Mouse (Mus musculus): ENCODE measurements around the gene Zbtb43. TPM values are rescaled to one million over a fixed set of nuclear protein-coding genes. Genes with fewer than 3 reads are reported as not detected.
A peak's percentile ranks its signal among the peaks of the same experiment; 100 is the strongest.

Gene Zbtb43
- polyA plus RNA-seq, 1 experiment, result 23.4 TPM

GRCm38 (mm10) chr2:33495654-33496053 lies 27.3 kb upstream of the Zbtb43 start:
- no peaks in the 10 kb centered on the region for H3K4me1 ChIP-seq (ENCODE audit: control insufficient read depth, insufficient read depth, low read length)
- H3K4me3 ChIP-seq (ENCODE audit: low read depth, low read length), result no peak overlapping the region
- H3K27ac ChIP-seq (ENCODE audit: insufficient read depth, low read length), result no peak overlapping the region
- H3K27me3 ChIP-seq (ENCODE audit: control insufficient read depth, insufficient read depth, low read length, poor library complexity, severe bottlenecking), result no peaks in the 10 kb centered on the region
- no peaks in the 10 kb centered on the region for H3K36me3 ChIP-seq (ENCODE audit: control insufficient read depth, insufficient read depth, low read length, poor library complexity, severe bottlenecking)
- H3K9me3 ChIP-seq (replicated peaks; ENCODE audit: control insufficient read depth, insufficient read depth, low read length, poor library complexity, severe bottlenecking), result no peaks in the 10 kb centered on the region
- TF ChIP-seq POLR2A (IDR thresholded peaks at IDR 0.05; ENCODE audit: insufficient read depth, low read length), result no peak
- peak; percentile 86 for TF ChIP-seq CTCF (IDR thresholded peaks at IDR 0.05; ENCODE audit: low read depth, low read length)
- no peak overlapping the region for H3K9ac ChIP-seq (ENCODE audit: low read depth, poor library complexity, severe bottlenecking)

- Histone ChIP-seq H3K9ac (ENCODE audit: low read depth, poor library complexity, severe bottlenecking) (no peak overlapping the region), H3K9me3 (replicated peaks; ENCODE audit: control insufficient read depth, insufficient read depth, low read length, poor library complexity, severe bottlenecking) (no peaks in the 10 kb centered on the region), H3K4me3 (ENCODE audit: low read depth, low read length) (no peak overlapping the region), H3K4me1 (ENCODE audit: control insufficient read depth, insufficient read depth, low read length) (no peaks in the 10 kb centered on the region), H3K36me3 (ENCODE audit: control insufficient read depth, insufficient read depth, low read length, poor library complexity, severe bottlenecking) (no peaks in the 10 kb centered on the region), H3K27ac (ENCODE audit: insufficient read depth, low read length) (no peak overlapping the region), H3K27me3 (ENCODE audit: control insufficient read depth, insufficient read depth, low read length, poor library complexity, severe bottlenecking) (no peaks in the 10 kb centered on the region)
- no peak for TF ChIP-seq POLR2A (IDR thresholded peaks at IDR 0.05; ENCODE audit: insufficient read depth, low read length)
- TF ChIP-seq EP300 (IDR thresholded peaks at IDR 0.05; ENCODE audit: insufficient read depth, low read depth, low read length), result no peak
- TF ChIP-seq CTCF (IDR thresholded peaks at IDR 0.05; ENCODE audit: low read depth, low read length), result no peak
Observed at GRCm38 (mm10) chr2:33492041-33492440, 23.7 kb upstream of the Zbtb43 start.

GRCm38 (mm10) chr2:33489565-33489964 lies 21.2 kb upstream of the Zbtb43 start:
- H3K36me3 ChIP-seq (ENCODE audit: control insufficient read depth, insufficient read depth, low read length, poor library complexity, severe bottlenecking), result no peaks in the 10 kb centered on the region
- no peaks in the 10 kb centered on the region for H3K27me3 ChIP-seq (ENCODE audit: control insufficient read depth, insufficient read depth, low read length, poor library complexity, severe bottlenecking)
- no peak overlapping the region for H3K27ac ChIP-seq (ENCODE audit: insufficient read depth, low read length)
- H3K9me3 ChIP-seq (replicated peaks; ENCODE audit: control insufficient read depth, insufficient read depth, low read length, poor library complexity, severe bottlenecking), result no peaks in the 10 kb centered on the region
- no peak overlapping the region for H3K9ac ChIP-seq (ENCODE audit: low read depth, poor library complexity, severe bottlenecking)
- TF ChIP-seq POLR2A (IDR thresholded peaks at IDR 0.05; ENCODE audit: insufficient read depth, low read length) (no peak), CTCF (IDR thresholded peaks at IDR 0.05; ENCODE audit: low read depth, low read length) (peak; percentile 91)
- no peaks in the 10 kb centered on the region for H3K4me1 ChIP-seq (ENCODE audit: control insufficient read depth, insufficient read depth, low read length)
- H3K4me3 ChIP-seq (ENCODE audit: low read depth, low read length), result no peak overlapping the region

GRCm38 (mm10) chr2:33487332-33487731 lies 19.0 kb upstream of the Zbtb43 start:
- H3K4me3 ChIP-seq (ENCODE audit: low read depth, low read length), result no peak overlapping the region
- TF ChIP-seq EP300 (IDR thresholded peaks at IDR 0.05; ENCODE audit: insufficient read depth, low read depth, low read length), result no peak
- TF ChIP-seq POLR2A (IDR thresholded peaks at IDR 0.05; ENCODE audit: insufficient read depth, low read length), result no peak
- no peak for TF ChIP-seq CTCF (IDR thresholded peaks at IDR 0.05; ENCODE audit: low read depth, low read length)
- no peaks in the 10 kb centered on the region for H3K27me3 ChIP-seq (ENCODE audit: control insufficient read depth, insufficient read depth, low read length, poor library complexity, severe bottlenecking)
- H3K27ac ChIP-seq (ENCODE audit: insufficient read depth, low read length), result no peak overlapping the region
- H3K4me1 ChIP-seq (ENCODE audit: control insufficient read depth, insufficient read depth, low read length), result no peaks in the 10 kb centered on the region
- no peaks in the 10 kb centered on the region for H3K36me3 ChIP-seq (ENCODE audit: control insufficient read depth, insufficient read depth, low read length, poor library complexity, severe bottlenecking)
- H3K9ac ChIP-seq (ENCODE audit: low read depth, poor library complexity, severe bottlenecking), result no peak overlapping the region
- no peaks in the 10 kb centered on the region for H3K9me3 ChIP-seq (replicated peaks; ENCODE audit: control insufficient read depth, insufficient read depth, low read length, poor library complexity, severe bottlenecking)

DNA sequence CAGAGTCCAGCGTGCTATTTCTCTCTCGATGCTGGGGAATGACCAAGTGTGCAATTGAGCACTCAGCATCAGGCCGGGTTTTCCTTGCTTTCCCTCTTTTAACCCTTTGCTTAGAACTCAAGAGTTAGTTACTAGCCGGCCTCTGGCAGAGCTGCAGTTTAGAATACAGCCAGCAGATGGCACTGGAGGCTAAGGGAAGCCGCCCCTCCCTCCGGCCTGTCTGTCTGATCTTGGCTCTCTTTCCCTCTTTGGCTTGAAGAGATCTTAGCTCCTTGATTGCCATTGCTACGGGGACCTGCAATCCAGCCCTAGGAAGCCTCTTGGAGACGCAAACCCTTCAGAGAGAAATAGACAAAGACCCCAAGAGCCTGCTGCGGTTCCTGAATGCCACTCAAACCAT lies 18.5 kb upstream of the Zbtb43 start:
- no peak overlapping the region for H3K9ac ChIP-seq (ENCODE audit: low read depth, poor library complexity, severe bottlenecking)
- H3K27me3 ChIP-seq (ENCODE audit: control insufficient read depth, insufficient read depth, low read length, poor library complexity, severe bottlenecking), result no peaks in the 10 kb centered on the region
- no peak overlapping the region for H3K27ac ChIP-seq (ENCODE audit: insufficient read depth, low read length)
- H3K4me3 ChIP-seq (ENCODE audit: low read depth, low read length), result no peak overlapping the region
- H3K4me1 ChIP-seq (ENCODE audit: control insufficient read depth, insufficient read depth, low read length), result peaks cover 1% of the 10 kb centered on the region
- no peaks in the 10 kb centered on the region for H3K36me3 ChIP-seq (ENCODE audit: control insufficient read depth, insufficient read depth, low read length, poor library complexity, severe bottlenecking)
- TF ChIP-seq CTCF (IDR thresholded peaks at IDR 0.05; ENCODE audit: low read depth, low read length), result peak; percentile 92
- TF ChIP-seq POLR2A (IDR thresholded peaks at IDR 0.05; ENCODE audit: insufficient read depth, low read length), result no peak
- H3K9me3 ChIP-seq (replicated peaks; ENCODE audit: control insufficient read depth, insufficient read depth, low read length, poor library complexity, severe bottlenecking), result no peaks in the 10 kb centered on the region

- H3K36me3 ChIP-seq (ENCODE audit: control insufficient read depth, insufficient read depth, low read length, poor library complexity, severe bottlenecking), result no peaks in the 10 kb centered on the region
- H3K9ac ChIP-seq (ENCODE audit: low read depth, poor library complexity, severe bottlenecking), result no peak overlapping the region
- no peaks in the 10 kb centered on the region for H3K9me3 ChIP-seq (replicated peaks; ENCODE audit: control insufficient read depth, insufficient read depth, low read length, poor library complexity, severe bottlenecking)
- peaks cover 9% of the 10 kb centered on the region for H3K4me1 ChIP-seq (ENCODE audit: control insufficient read depth, insufficient read depth, low read length)
- TF ChIP-seq POLR2A (IDR thresholded peaks at IDR 0.05; ENCODE audit: insufficient read depth, low read length) (no peak), CTCF (IDR thresholded peaks at IDR 0.05; ENCODE audit: low read depth, low read length) (no peak), EP300 (IDR thresholded peaks at IDR 0.05; ENCODE audit: insufficient read depth, low read depth, low read length) (no peak)
- H3K27ac ChIP-seq (ENCODE audit: insufficient read depth, low read length), result no peak overlapping the region; the same call in 1 of the 2 replicates
- H3K4me3 ChIP-seq (ENCODE audit: low read depth, low read length), result no peak overlapping the region
- no peaks in the 10 kb centered on the region for H3K27me3 ChIP-seq (ENCODE audit: control insufficient read depth, insufficient read depth, low read length, poor library complexity, severe bottlenecking)
Observed at GRCm38 (mm10) chr2:33477961-33478755, 9.8 kb upstream of the Zbtb43 start.

All from ES-Bruce4 (cell line).